Mouse (Mus musculus) hindbrain, embryonic 11.5 days (tissue): ENCODE data around the gene Rbm33. TPM values are rescaled to one million over a fixed set of nuclear protein-coding genes. Genes with fewer than 3 reads are reported as not detected.

ENCODE experiments used
- ATAC-seq: fragments of 200-750 bp; cut with Nextera tagmentation; 2 replicates; pipeline ENCODE4 v1.8.0; 2017; ENCODE audit warnings: mild to moderate bottlenecking, moderate TSS enrichment, moderate library complexity; ENCODE audit not compliant: low FRiP score
- DNase-seq: peaks from one replicate; pipeline ENCODE4 v3.0.0-alpha.2; 2015; ENCODE audit warnings: low spot score
- H3K27ac ChIP-seq: fragments of 300-500 bp; sonication (generic); 2 replicates; pipeline ENCODE4 v1.5.1; 2014; ENCODE audit warnings: mild to moderate bottlenecking, low read depth, low read length
- H3K27me3 ChIP-seq: fragments of 300-500 bp; sonication (generic); 2 replicates; pipeline ENCODE4 v1.6.1; 2014; ENCODE audit warnings: mild to moderate bottlenecking, low read length, moderate library complexity, mixed read lengths; ENCODE audit not compliant: control insufficient read depth, insufficient read depth
- H3K36me3 ChIP-seq: fragments of 300-500 bp; sonication (generic); 2 replicates; pipeline ENCODE4 v1.6.1; 2014; ENCODE audit warnings: mild to moderate bottlenecking, low read length, moderate library complexity, mixed read lengths; ENCODE audit not compliant: control insufficient read depth, insufficient read depth
- H3K4me1 ChIP-seq: fragments of 300-500 bp; sonication (generic); replicated peaks from 2 replicates; pipeline ENCODE4 v1.6.1; 2014; ENCODE audit warnings: low read length, mixed read lengths; ENCODE audit not compliant: control insufficient read depth, insufficient read depth
- H3K4me2 ChIP-seq: fragments of 300-500 bp; sonication (generic); replicated peaks from 2 replicates; pipeline ENCODE4 v1.6.1; 2014; ENCODE audit warnings: mild to moderate bottlenecking, low read depth, low read length
- H3K4me3 ChIP-seq: fragments of 300-500 bp; sonication (generic); 2 replicates; pipeline ENCODE4 v1.5.1; 2014; ENCODE audit warnings: low read depth, low read length
- H3K9ac ChIP-seq: fragments of 300-500 bp; sonication (generic); 2 replicates; pipeline ENCODE4 v1.6.1; 2014; ENCODE audit warnings: low read depth, low read length
- H3K9me3 ChIP-seq: fragments of 300-500 bp; sonication (generic); 2 replicates; pipeline ENCODE4 v1.6.1; 2016; ENCODE audit warnings: low read length; ENCODE audit not compliant: control insufficient read depth
- WGBS: fragments of 180-500 bp; shearing (Covaris S2); extraction: QIAGEN DNeasy Blood & Tissue Kit; methylation state at CpG from one replicate; pipeline ENCODE4 v1.1.7; 2014; 5-methylcytosine and 5-hydroxymethylcytosine counted together
- polyA plus RNA-seq: library from polyadenylated mRNA; unstranded; fragments of >200 nt; fragmentation: Nextera tagmentation; extraction: Ambion mirVana; gene quantifications from 2 replicates; pipeline ENCODE4 v1.2.1, GENCODE M21; 2014

The Rbm33 gene
- polyA plus RNA-seq, 1 experiment from 2014 or later = 32.8 TPM

GRCm38 (mm10) chr5:28355614-28356013, 38.7 kb downstream of the Rbm33 start:
- no peak for DNase-seq
- H3K4me1 ChIP-seq = no peaks in the 10 kb centered on the region

GRCm38 (mm10) chr5:28360745-28361144, 43.8 kb downstream of the Rbm33 start:
- ATAC-seq = no peak
- Histone ChIP-seq H3K4me1 (no peaks in the 10 kb centered on the region), H3K36me3 (peaks cover 18% of the 10 kb centered on the region; the same call in 1 of the 2 replicates), H3K4me2 (no peak overlapping the region), H3K9me3 (no peaks in the 10 kb centered on the region), H3K27ac (no peak overlapping the region), H3K9ac (no peak overlapping the region), H3K4me3 (no peak overlapping the region), H3K27me3 (no peaks in the 10 kb centered on the region)
- WGBS = 90% methylated on average over 2 of the region's 2 CpGs
- DNase-seq = no peak

More at GRCm38 (mm10) chr5:28355614-28356013, 38.7 kb downstream of the Rbm33 start:
- Histone ChIP-seq H3K9ac (no peak overlapping the region), H3K27ac (no peak overlapping the region), H3K9me3 (no peaks in the 10 kb centered on the region), H3K4me3 (no peak overlapping the region), H3K27me3 (no peaks in the 10 kb centered on the region), H3K36me3 (peaks cover 12% of the 10 kb centered on the region; the same call in 1 of the 2 replicates), H3K4me2 (no peak overlapping the region)
- ATAC-seq = no peak

GRCm38 (mm10) chr5:28368056-28368455, 51.1 kb downstream of the Rbm33 start:
- no peak overlapping the region for H3K4me2 ChIP-seq
- no peaks in the 10 kb centered on the region for H3K9me3 ChIP-seq
- no peak overlapping the region for H3K9ac ChIP-seq
- ATAC-seq = no peak
- WGBS = 85% methylated on average over 2 of the region's 2 CpGs
- H3K4me1 ChIP-seq = no peaks in the 10 kb centered on the region
- no peak overlapping the region for H3K27ac ChIP-seq
- H3K4me3 ChIP-seq = no peak overlapping the region
- no peak for DNase-seq
- H3K27me3 ChIP-seq = no peaks in the 10 kb centered on the region
- H3K36me3 ChIP-seq = 0 out of 2 replicates have a peak, but pooled peaks cover 5% of the 10 kb centered on the region

GRCm38 (mm10) chr5:28370836-28371235, 53.9 kb downstream of the Rbm33 start:
- H3K27me3 ChIP-seq = no peaks in the 10 kb centered on the region
- H3K27ac ChIP-seq = no peak overlapping the region
- no peak overlapping the region for H3K4me3 ChIP-seq
- H3K4me2 ChIP-seq = no peak overlapping the region
- no peak overlapping the region for H3K9ac ChIP-seq
- DNase-seq (no peak), ATAC-seq (no peak)
- H3K4me1 ChIP-seq = no peaks in the 10 kb centered on the region
- H3K36me3 ChIP-seq = 0 out of 2 replicates have a peak, but pooled peaks cover 2% of the 10 kb centered on the region
- no peaks in the 10 kb centered on the region for H3K9me3 ChIP-seq

GRCm38 (mm10) chr5:28372172-28372664, 55.3 kb downstream of the Rbm33 start:
- Histone ChIP-seq H3K4me3 (no peak overlapping the region), H3K4me2 (no peak overlapping the region), H3K4me1 (no peaks in the 10 kb centered on the region), H3K27ac (no peak overlapping the region), H3K27me3 (no peaks in the 10 kb centered on the region), H3K9me3 (no peaks in the 10 kb centered on the region), H3K36me3 (0 out of 2 replicates have a peak, but pooled peaks cover 2% of the 10 kb centered on the region), H3K9ac (no peak overlapping the region)
- 94% methylated on average over 1 of the region's 1 CpGs for WGBS
- ATAC-seq (no peak), DNase-seq (no peak)

- Histone ChIP-seq H3K36me3 (no peaks in the 10 kb centered on the region), H3K27me3 (no peaks in the 10 kb centered on the region), H3K4me1 (no peaks in the 10 kb centered on the region), H3K9me3 (no peaks in the 10 kb centered on the region), H3K4me2 (no peak overlapping the region), H3K4me3 (no peak overlapping the region), H3K27ac (no peak overlapping the region), H3K9ac (no peak overlapping the region)
- DNase-seq (no peak), ATAC-seq (no peak)
- 76% methylated on average over 2 of the region's 2 CpGs for WGBS
Measured at GRCm38 (mm10) chr5:28373498-28374427, 56.8 kb downstream of the Rbm33 start.

GRCm38 (mm10) chr5:28377299-28377698, 60.4 kb downstream of the Rbm33 start:
- ATAC-seq (no peak), DNase-seq (no peak)
- no peaks in the 10 kb centered on the region for H3K27me3 ChIP-seq
- no peak overlapping the region for H3K4me3 ChIP-seq
- H3K36me3 ChIP-seq = no peaks in the 10 kb centered on the region; the same call in 1 of the 2 replicates
- no peak overlapping the region for H3K9ac ChIP-seq
- H3K27ac ChIP-seq = no peak overlapping the region
- no peak overlapping the region for H3K4me2 ChIP-seq
- H3K9me3 ChIP-seq = no peaks in the 10 kb centered on the region
- H3K4me1 ChIP-seq = no peaks in the 10 kb centered on the region

- 98% methylated on average over 1 of the region's 1 CpGs for WGBS
- no peak overlapping the region for H3K4me3 ChIP-seq
- no peak overlapping the region for H3K9ac ChIP-seq
- no peaks in the 10 kb centered on the region for H3K27me3 ChIP-seq
- H3K4me1 ChIP-seq = no peaks in the 10 kb centered on the region
- DNase-seq (no peak), ATAC-seq (no peak)
- H3K4me2 ChIP-seq = no peak overlapping the region
- H3K36me3 ChIP-seq = no peaks in the 10 kb centered on the region; the same call in 1 of the 2 replicates
- H3K9me3 ChIP-seq = no peaks in the 10 kb centered on the region
- H3K27ac ChIP-seq = no peak overlapping the region
Measured at GRCm38 (mm10) chr5:28382289-28382688, 65.4 kb downstream of the Rbm33 start.

- no peak for ATAC-seq
- no peaks in the 10 kb centered on the region for H3K4me1 ChIP-seq
- DNase-seq = no peak
- peaks cover 9% of the 10 kb centered on the region; the same call in 1 of the 2 replicates for H3K36me3 ChIP-seq
- H3K27ac ChIP-seq = no peak overlapping the region
- no peaks in the 10 kb centered on the region for H3K27me3 ChIP-seq
- H3K4me2 ChIP-seq = no peak overlapping the region
- 94% methylated on average over 3 of the region's 3 CpGs for WGBS
- no peaks in the 10 kb centered on the region for H3K9me3 ChIP-seq
- H3K9ac ChIP-seq = no peak overlapping the region
- no peak overlapping the region for H3K4me3 ChIP-seq
Measured at GRCm38 (mm10) chr5:28386783-28387182, 69.9 kb downstream of the Rbm33 start.
